Mouse (Mus musculus) T-cell, adult 2 months (primary cell): ENCODE results near the gene Calm4.

Experiments used
- DNase-seq: peaks from one replicate; pipeline ENCODE4 v3.0.0; 2022; ENCODE audit warnings: low spot score

Calm4 gene

GRCm38 (mm10) chr13:3861251-3861650, 23.7 kb downstream of the Calm4 start:
- DNase-seq: no peak

DNA sequence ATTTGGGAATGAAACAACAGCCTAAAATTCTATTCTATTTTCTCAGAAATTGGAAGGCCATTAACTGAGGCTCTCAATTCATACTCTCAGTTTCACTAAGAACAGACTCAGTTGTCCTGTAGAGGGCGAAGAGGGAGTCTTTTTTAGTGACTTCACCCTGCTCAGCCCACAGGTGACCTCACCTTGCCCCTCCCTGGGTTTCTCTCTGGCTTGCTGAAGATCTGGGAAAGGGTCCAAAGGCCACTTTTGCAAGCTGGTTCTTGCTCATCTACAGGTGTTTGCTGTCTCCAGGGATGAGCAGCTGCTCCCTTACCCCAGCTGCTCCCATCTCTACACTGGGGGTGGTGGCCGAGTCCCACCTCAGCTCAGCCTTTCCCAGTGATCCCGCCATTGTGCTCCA, 24.8 kb downstream of the Calm4 start:
- DNase-seq: no peak

DNA sequence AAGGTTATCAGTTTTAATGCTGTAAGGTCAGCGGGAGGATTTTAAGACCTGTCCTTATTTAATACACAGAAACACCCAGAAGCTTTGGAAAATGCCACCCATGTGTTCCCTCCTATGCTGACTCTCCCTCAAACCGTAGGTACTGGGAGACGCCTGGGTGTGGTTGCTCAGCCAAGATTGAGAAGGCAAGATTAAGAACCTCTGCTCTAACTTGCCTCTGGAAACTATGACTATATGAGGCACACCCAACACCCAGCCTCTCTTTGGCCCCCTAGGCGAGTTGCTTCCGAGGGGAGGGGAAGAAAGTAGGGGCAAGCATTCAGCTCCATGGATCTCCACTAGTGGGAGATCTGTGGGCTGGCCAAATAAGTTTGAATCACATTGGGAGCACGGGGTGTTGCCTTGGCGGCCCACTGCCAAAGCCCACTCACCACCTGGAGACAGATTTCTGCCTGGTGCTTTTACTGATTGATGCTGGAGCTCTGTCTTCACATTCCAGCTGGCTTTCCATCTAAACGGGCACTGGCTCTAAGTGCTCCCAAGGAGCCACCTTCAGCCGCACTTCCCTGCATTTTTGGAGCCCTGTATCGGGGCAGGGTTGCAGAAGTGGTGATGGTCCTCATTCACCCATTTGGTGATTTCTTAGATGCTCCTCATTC, 25.5 kb downstream of the Calm4 start:
- DNase-seq: no peak

DNA sequence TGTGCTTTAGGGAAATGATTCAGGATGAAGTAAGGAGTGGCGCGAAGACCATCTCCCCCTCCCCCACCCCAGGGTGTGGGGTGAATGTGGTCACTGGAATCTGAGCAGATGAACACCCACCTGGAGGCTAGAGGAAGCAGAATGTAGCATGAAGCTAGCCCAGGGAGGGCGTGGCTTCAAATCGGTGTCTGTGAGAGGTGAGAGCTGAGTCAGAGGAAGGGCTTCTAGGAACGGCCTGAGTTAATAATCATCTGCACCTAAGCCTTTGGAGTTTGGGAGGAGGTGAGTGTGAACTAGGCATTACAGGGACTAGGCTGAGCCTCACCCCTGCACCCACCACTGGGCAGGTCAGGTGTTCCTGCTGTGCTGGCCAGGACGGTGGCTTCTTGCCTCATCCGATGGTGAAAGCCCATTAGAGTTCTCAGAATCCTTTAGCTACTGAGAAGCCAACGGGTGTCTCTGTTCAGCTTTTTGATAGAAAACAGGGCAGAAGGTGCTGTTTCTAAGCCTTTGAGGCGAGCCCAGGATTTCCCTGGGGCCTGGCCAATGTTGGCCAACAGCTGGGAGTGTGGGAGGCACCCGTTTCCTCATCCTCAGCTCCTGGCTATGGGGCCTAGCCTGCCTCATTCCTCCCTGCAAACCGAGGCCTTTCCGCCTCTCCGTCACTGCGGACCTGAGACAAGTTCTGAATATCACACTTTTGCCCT, 28.2 kb downstream of the Calm4 start:
- no peak for DNase-seq

GRCm38 (mm10) chr13:3866355-3867052, 28.9 kb downstream of the Calm4 start:
- no peak for DNase-seq

DNA sequence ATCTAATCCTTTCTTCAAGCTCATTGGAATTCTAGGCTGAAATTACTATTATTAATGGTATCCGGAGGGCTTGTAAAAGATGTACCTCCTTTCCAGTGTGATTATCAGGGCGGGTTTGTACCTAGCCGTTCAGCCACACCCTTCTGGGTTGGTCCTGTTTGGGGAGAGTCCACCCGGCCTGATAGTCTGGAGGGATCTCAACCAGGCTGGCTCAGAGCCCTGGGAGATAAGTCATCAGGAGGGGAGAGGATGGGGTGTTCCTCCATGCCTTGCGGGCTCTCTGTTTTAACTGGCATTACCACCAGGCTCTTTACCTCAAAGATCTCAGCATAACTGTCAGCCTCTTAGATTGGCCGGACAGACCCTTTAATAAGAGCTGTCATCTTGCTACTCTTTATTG, 29.6 kb downstream of the Calm4 start:
- no peak for DNase-seq

GRCm38 (mm10) chr13:3869901-3870300, 32.3 kb downstream of the Calm4 start:
- DNase-seq: no peak

GRCm38 (mm10) chr13:3872832-3873231, 35.3 kb downstream of the Calm4 start:
- DNase-seq: no peak

DNA sequence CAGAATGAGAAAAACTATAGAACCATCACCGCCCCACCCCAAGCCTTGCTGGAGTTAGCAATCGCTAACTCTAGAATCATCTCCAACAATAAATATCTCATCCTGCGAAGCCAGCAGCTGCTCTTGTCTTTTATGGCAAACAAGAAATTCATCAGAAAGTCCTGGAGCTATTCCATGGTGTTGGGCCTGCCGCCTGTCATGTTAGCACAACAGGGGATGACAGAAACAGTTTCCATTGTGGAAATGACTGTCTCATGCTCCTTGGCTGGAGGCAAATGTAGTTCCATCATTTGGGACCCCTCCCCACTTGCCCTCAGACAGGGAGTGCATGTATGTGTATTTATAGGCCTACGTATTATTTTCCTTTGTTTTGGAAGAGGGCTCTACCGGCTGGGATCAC, 38.9 kb downstream of the Calm4 start:
- no peak for DNase-seq

- DNase-seq: no peak
Observed at GRCm38 (mm10) chr13:3877185-3877584, 39.6 kb downstream of the Calm4 start.

- DNase-seq: no peak
Observed at GRCm38 (mm10) chr13:3877679-3878220, 40.2 kb downstream of the Calm4 start.

- DNase-seq: no peak
Observed at GRCm38 (mm10) chr13:3886663-3887062, 49.1 kb downstream of the Calm4 start.
